Mouse (Mus musculus): ENCODE measurements around the gene Psme3.

DNA sequence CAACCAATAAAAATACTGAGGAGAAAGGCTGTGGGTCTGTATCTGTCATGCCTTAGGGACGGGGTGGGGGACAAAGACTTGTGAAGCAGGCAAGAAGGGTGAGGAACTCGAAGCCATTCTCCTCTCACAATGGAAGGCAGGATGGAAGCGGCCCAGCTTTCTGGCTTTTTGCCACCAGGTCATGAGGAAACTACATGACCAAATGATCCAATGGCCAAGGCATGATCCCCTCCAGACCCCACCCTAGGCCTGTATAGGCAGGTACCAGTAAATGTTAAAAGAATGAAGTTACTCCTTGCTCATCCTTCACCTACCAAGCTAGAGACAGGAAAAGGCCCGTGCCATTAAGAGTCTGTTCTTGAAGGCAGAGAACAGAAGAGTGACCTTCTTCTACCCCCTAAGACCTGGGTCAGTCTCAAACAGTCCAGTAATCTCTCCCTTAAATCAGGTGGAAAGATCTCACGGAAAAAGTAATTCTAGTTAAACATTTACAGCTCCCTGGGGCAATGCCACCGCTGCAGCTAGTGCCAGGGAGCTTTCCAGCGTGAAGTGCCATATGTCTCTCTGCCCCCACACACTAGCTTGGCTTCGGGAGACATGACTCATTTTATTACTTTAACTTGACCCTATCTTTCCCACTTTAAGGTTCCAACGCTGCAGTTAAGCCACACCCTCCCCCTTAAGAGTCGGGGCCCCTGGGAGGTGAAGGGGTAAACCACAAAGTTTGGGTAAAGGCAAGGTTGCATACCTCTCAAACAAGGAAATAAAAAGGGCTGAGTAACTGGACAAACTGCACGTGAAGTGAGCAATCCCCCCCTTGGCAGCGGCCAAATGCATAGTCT lies 38.4 kb upstream of the Psme3 start:
- TF ChIP-seq POLR2A (IDR thresholded peaks at IDR 0.05; ENCODE audit: borderline replicate concordance, extremely low read depth, insufficient read depth, insufficient read length, poor library complexity, severe bottlenecking) (no peak), CTCF (IDR thresholded peaks at IDR 0.05; ENCODE audit: borderline replicate concordance, extremely low read depth, insufficient read depth, insufficient read length) (no peak)
